Mouse (Mus musculus) liver, adult 2 months (tissue): ENCODE measurements around the gene Zfp423.

Experiments
- CTCF ChIP-seq: fragments of 200-500 bp; IDR thresholded peaks from 2 replicates; pipeline ENCODE4 v1.5.1; 2011; ENCODE audit warnings: low read depth, low read length, control low read depth
- POLR2A ChIP-seq: fragments of 200-500 bp; IDR thresholded peaks from 2 replicates; pipeline ENCODE4 v1.6.1; 2011; ENCODE audit warnings: low read length, control low read depth; ENCODE audit not compliant: insufficient read depth; ENCODE audit errors: extremely low read depth

- TF ChIP-seq CTCF (peak; percentile 82), POLR2A (no peak)
Observed at GRCm38 (mm10) chr8:87715731-87716682, 243.4 kb downstream of the Zfp423 start.
